Mouse (Mus musculus) intestine, embryonic 14.5 days (tissue): ENCODE results near the gene Cirbp. TPM values are rescaled to one million over a fixed set of nuclear protein-coding genes. Genes with fewer than 3 reads are reported as not detected.

ENCODE experiments used
- ATAC-seq: fragments of 200-750 bp; cut with Nextera tagmentation; replicated peaks from 2 replicates; pipeline ENCODE4 v1.8.0; 2017; ENCODE audit warnings: low read depth, moderate number of reproducible peaks, moderate TSS enrichment, moderate library complexity; ENCODE audit not compliant: low FRiP score, low TSS enrichment
- DNase-seq: peaks from one replicate; pipeline ENCODE4 v3.0.0-alpha.2; 2018; ENCODE audit warnings: low spot score
- H3K27ac ChIP-seq: fragments of 300-500 bp; sonication (generic); 2 replicates; pipeline ENCODE4 v1.5.1; 2014; ENCODE audit warnings: low read depth, mild to moderate bottlenecking, control low read depth
- H3K27me3 ChIP-seq: fragments of 300-500 bp; sonication (generic); replicated peaks from 2 replicates; pipeline ENCODE4 v1.6.1; 2014; ENCODE audit warnings: low read length, control low read depth; ENCODE audit not compliant: control insufficient read depth, insufficient read depth
- H3K36me3 ChIP-seq: fragments of 300-500 bp; sonication (generic); 2 replicates; pipeline ENCODE4 v1.6.1; 2014; ENCODE audit warnings: low read length, control low read depth; ENCODE audit not compliant: control insufficient read depth, insufficient read depth
- H3K4me1 ChIP-seq: fragments of 300-500 bp; sonication (generic); replicated peaks from 2 replicates; pipeline ENCODE4 v1.6.1; 2014; ENCODE audit warnings: low read length, control low read depth, mixed read lengths; ENCODE audit not compliant: control insufficient read depth, insufficient read depth
- H3K4me2 ChIP-seq: fragments of 300-500 bp; sonication (generic); 2 replicates; pipeline ENCODE4 v1.6.1; 2014; ENCODE audit warnings: low read length
- H3K4me3 ChIP-seq: fragments of 300-500 bp; sonication (generic); 2 replicates; pipeline ENCODE4 v1.5.1; 2014; ENCODE audit warnings: low read depth, low read length, control low read depth, mixed read lengths
- H3K9ac ChIP-seq: fragments of 300-500 bp; sonication (generic); 2 replicates; pipeline ENCODE4 v1.6.1; 2014; ENCODE audit warnings: mild to moderate bottlenecking, low read length
- H3K9me3 ChIP-seq: fragments of 300-500 bp; sonication (generic); 2 replicates; pipeline ENCODE4 v1.6.1; 2016; ENCODE audit warnings: low read length, control low read depth; ENCODE audit not compliant: control insufficient read depth
- WGBS: fragments of 180-500 bp; shearing (Covaris S2); extraction: QIAGEN DNeasy Blood & Tissue Kit; methylation state at CpG from one replicate; pipeline ENCODE4 v1.1.7; 2014; 5-methylcytosine and 5-hydroxymethylcytosine counted together
- polyA plus RNA-seq: library from polyadenylated mRNA; unstranded; fragments of >200 nt; fragmentation: Nextera tagmentation; extraction: Ambion mirVana; gene quantifications from 2 replicates; pipeline ENCODE4 v1.2.1, GENCODE M21; 2014

Gene Cirbp
- polyA plus RNA-seq, 1 experiment from 2014 or later: 81.6 TPM

DNA sequence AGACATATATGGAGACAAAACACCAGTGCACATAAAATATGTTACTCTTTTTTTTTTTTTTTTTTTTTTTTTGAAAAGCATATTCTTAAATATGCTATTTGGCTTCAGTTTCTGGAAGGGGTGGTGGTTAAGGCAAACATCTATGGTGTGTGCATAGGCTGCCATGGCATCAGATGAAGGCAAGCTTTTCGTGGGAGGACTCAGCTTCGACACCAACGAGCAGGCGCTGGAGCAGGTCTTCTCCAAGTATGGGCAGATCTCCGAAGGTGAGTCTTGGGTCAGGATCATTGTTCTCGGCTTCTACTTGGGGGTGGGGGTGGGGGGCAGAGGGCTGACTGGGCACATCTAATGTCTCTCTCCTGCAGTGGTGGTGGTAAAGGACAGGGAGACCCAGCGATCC is 3.9 kb downstream of the Cirbp start:
- no peak for ATAC-seq
- Histone ChIP-seq H3K4me1 (peaks cover 39% of the 10 kb centered on the region), H3K36me3 (peaks cover 27% of the 10 kb centered on the region), H3K27ac (no peak overlapping the region), H3K27me3 (no peaks in the 10 kb centered on the region), H3K4me2 (no peak overlapping the region), H3K4me3 (no peak overlapping the region), H3K9ac (no peak overlapping the region), H3K9me3 (no peaks in the 10 kb centered on the region)
- DNase-seq: no peak
- 88% methylated on average over 7 of the region's 7 CpGs for WGBS

DNA sequence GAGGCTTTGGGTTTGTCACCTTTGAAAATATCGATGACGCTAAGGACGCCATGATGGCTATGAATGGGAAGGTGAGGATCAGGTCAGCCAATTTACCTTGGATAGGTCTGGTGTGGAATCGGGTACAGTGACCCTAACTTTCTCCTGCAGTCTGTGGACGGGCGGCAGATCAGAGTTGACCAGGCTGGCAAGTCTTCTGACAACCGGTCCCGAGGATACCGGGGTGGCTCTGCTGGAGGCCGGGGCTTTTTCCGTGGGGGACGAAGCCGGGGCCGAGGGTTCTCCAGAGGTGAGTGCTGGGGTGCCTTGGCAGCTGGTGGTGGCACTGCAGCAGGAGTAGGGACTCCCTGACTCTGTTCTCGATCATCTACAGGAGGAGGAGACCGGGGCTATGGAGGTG is 4.3 kb downstream of the Cirbp start:
- no peak overlapping the region for H3K4me3 ChIP-seq
- no peak overlapping the region for H3K9ac ChIP-seq
- no peak overlapping the region for H3K27ac ChIP-seq
- ATAC-seq: no peak
- no peaks in the 10 kb centered on the region for H3K9me3 ChIP-seq
- H3K36me3 ChIP-seq: peaks cover 27% of the 10 kb centered on the region
- H3K4me2 ChIP-seq: no peak overlapping the region
- peaks cover 37% of the 10 kb centered on the region for H3K4me1 ChIP-seq
- H3K27me3 ChIP-seq: no peaks in the 10 kb centered on the region
- 94% methylated on average over 16 of the region's 16 CpGs for WGBS
- no peak for DNase-seq

DNA sequence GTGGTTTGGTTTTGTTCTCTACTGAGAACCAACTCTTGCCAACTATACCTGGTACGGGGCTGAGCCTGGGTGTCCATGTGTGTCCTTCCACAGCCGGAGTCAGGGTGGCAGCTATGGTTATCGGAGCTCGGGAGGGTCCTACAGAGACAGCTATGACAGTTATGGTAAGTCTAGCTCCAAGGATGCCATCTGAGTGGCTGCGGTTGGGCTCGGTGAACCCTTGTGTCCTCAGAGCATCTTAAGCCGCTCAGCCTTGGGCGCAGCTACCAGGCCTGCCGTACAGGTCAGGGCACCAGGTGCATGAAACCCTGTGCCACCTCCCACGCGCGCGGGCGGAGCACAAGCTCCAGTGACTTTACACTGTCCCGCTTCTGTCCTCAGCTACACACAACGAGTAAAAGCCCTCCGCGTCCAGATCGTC is 4.8 kb downstream of the Cirbp start:
- Histone ChIP-seq H3K27me3 (no peaks in the 10 kb centered on the region), H3K9ac (no peak overlapping the region), H3K4me2 (no peak overlapping the region), H3K4me1 (peaks cover 32% of the 10 kb centered on the region), H3K9me3 (no peaks in the 10 kb centered on the region), H3K27ac (no peak overlapping the region), H3K36me3 (peaks cover 27% of the 10 kb centered on the region), H3K4me3 (no peak overlapping the region)
- DNase-seq (no peak), ATAC-seq (no peak)
- WGBS: 92% methylated on average over 19 of the region's 19 CpGs

DNA sequence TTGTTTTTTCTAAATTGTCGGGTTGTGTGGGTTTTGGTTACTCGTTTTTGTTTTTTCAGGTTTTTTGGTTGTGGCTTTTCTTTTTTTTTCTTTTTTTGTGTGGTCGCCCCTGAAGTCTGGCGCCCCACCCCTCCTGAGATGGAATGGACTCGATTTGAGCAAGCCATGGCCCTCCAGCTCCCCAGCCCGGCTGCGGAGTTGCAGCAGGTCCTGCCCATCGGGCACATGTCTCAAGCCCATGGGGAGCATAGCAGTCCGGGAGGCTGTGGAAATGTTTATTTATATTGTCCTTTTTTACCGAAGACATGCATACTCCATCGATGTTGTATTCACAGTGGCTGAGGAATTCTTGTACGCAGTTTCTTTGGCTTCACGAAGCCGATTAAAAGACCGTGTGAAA is 5.5 kb downstream of the Cirbp start:
- Histone ChIP-seq H3K4me2 (no peak overlapping the region), H3K9ac (no peak overlapping the region), H3K27me3 (no peaks in the 10 kb centered on the region), H3K4me3 (no peak overlapping the region), H3K36me3 (peaks cover 27% of the 10 kb centered on the region), H3K9me3 (no peaks in the 10 kb centered on the region), H3K27ac (no peak overlapping the region), H3K4me1 (peaks cover 26% of the 10 kb centered on the region)
- DNase-seq (no peak), ATAC-seq (no peak)
- WGBS: 85% methylated on average over 15 of the region's 15 CpGs

DNA sequence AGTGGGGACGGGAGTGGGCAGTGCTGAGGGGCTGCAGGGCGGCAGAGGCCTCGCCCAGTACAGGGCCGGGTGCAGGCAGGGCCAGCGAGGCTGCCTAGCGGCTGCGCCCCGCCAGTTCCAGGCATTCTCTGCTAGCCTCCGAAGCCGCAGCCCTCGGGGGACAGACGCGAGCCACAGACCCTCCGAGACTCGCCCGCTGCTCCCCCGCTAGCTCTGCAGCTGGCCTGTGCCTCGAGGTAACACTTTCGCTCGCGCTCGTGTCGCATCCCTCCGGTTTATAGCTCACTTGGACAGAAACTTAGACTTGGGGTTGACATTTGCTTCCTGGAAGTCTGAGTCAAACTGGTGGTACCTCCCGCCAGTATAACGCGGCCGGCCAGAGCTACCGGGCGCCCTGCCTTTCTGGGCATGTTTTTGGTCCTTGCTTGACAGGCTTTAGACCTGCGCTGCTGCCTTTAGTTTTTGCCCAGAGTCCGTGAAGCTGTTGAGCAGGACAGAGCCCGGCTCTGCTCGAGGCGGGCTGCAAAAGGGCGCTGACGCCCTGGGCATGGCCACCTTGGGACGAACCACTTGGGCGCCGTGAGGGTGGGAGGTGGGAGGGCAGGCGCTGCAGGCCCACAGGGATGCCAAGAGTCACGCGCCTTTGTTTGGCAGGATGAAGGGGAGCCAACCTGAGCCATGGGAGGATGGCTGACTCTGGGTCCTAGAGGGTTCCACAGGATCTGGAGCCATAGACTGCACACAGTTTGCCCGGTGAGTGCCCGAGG is 6.2 kb downstream of the Cirbp start:
- 0 out of 2 replicates have a peak overlapping the region, but pooled peaks have one; percentile 13 for H3K9ac ChIP-seq
- H3K4me3 ChIP-seq: peak overlapping the region; percentile 57; the same call in 1 of the 2 replicates
- no peak for ATAC-seq

DNA sequence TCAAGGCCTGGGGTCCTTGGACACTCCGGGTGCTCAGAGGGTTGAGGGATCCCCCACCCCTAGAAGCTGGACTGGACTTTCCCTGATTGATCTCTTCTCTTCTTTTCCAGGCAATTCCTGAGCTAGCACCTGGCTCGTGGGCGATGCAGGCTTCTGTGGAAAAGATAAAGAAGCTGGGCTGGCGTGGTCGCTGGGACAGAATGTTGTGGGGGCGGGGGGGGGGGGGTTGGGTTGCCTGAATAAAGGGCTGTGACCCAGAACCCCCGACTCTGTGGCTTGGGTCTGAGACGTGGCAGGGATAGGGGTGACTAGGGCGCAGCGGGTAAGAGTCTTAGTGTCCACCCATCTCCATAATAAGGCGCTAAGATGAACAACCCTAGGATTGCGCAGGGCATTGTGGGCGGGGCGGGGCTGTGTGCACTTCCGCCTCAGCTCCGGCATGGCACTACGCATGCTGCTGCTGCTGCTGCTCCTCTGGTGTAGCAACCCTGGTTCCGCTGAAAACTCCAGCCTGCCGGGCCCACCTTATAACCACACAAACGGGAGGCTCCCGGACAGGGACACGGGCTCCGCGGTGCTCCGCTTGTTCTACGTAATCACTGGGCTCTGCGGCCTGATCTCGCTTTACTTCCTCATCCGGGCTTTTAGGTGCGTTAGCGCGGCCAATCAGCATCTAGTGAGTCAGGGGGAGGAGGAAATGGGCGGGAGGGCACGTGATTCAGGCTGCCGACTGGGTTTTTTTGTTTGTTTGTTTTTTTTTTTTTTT is 6.9 kb downstream of the Cirbp start, which contains the start of gene 1600002K03Rik:
Gene 1600002K03Rik, plus strand, starts transcription at position 418 of the 766 bp plus-strand sequence.
- H3K36me3 ChIP-seq: peaks cover 27% of the 10 kb centered on the region
- peak within 1 kb of the TSS; percentile 65 for H3K4me2 ChIP-seq
- H3K9ac ChIP-seq: peak within 1 kb of the TSS; percentile 57
- H3K27ac ChIP-seq: peak within 1 kb of the TSS; percentile 90
- peaks cover 19% of the 10 kb centered on the region for H3K4me1 ChIP-seq
- ATAC-seq (peak; percentile 57), DNase-seq (peak; percentile 97)
- H3K4me3 ChIP-seq: peak within 1 kb of the TSS; percentile 57
- WGBS: 7% methylated on average over 35 of the region's 35 CpGs
- H3K9me3 ChIP-seq: no peaks in the 10 kb centered on the region
- H3K27me3 ChIP-seq: no peaks in the 10 kb centered on the region

More for the DNA sequence above, 6.2 kb downstream of the Cirbp start:
- H3K4me1 ChIP-seq: peaks cover 21% of the 10 kb centered on the region
- H3K9me3 ChIP-seq: no peaks in the 10 kb centered on the region
- H3K27ac ChIP-seq: peak overlapping the region; percentile 90
- no peaks in the 10 kb centered on the region for H3K27me3 ChIP-seq
- peaks cover 27% of the 10 kb centered on the region for H3K36me3 ChIP-seq
- WGBS: 86% methylated on average over 45 of the region's 45 CpGs
- peak overlapping the region; percentile 65 for H3K4me2 ChIP-seq
- no peak for DNase-seq

DNA sequence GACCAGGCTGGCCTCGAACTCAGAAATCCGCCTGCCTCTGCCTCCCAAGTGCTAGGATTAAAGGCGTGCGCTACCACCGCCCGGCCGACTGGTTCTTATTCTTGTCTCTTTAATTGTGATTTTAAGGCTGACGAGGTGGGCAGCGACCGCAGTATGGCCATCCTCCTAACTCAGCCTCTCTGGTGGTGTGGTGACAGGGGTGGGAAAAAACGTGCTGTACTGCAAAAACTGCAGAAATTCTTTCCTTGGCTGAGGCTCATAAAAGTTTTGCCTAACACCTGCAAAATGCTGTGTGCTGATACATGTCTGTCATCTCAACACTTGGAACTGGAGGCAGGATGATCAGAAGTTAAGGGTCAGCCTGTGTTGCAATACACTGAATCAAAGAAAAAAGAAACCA is 7.6 kb downstream of the Cirbp start:
- Histone ChIP-seq H3K9me3 (no peaks in the 10 kb centered on the region), H3K4me1 (peaks cover 19% of the 10 kb centered on the region), H3K9ac (peak overlapping the region; percentile 57), H3K4me2 (peak overlapping the region; percentile 65), H3K27me3 (no peaks in the 10 kb centered on the region), H3K4me3 (peak overlapping the region; percentile 57), H3K27ac (peak overlapping the region; percentile 90), H3K36me3 (peaks cover 27% of the 10 kb centered on the region)
- 10% methylated on average over 11 of the region's 11 CpGs for WGBS
- no peak for ATAC-seq
- DNase-seq: no peak

DNA sequence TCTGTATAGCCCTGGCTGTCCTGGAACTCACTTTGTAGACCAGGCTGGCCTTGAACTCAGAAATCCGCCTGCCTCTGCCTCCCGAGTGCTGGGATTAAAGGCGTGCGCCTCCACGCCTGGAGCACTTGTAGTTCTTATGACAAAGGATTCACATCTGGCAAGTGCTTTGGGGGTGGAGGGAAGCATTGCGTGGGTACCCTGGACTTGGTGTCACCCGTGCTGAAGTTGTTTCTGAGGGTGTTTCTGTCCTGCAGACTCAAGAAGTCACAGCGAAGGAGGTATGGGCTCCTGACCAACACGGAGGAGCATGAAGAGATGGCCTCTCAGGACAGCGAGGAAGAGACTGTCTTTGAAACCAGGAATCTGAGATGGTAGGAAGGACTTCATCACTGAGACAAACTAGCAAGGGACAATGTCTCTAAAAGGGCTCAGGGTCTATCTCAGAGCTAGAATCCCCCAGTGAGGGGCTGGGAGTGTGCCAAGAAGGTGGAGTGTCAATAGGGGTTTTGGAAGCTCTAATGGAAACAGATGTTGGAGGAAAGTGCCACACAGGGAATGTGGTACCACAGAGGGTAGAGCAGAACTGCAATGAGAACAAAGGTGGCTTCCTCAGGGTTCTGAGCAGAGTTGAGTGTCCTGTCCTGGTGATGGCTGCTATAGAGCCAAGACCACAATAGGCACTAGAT is 8.3 kb downstream of the Cirbp start:
- DNase-seq (no peak), ATAC-seq (no peak)
- H3K9me3 ChIP-seq: no peaks in the 10 kb centered on the region
- no peak overlapping the region for H3K27ac ChIP-seq
- peaks cover 12% of the 10 kb centered on the region for H3K4me1 ChIP-seq
- H3K27me3 ChIP-seq: no peaks in the 10 kb centered on the region
- 78% methylated on average over 10 of the region's 10 CpGs for WGBS
- H3K9ac ChIP-seq: no peak overlapping the region
- H3K36me3 ChIP-seq: peaks cover 27% of the 10 kb centered on the region
- H3K4me2 ChIP-seq: no peak overlapping the region
- no peak overlapping the region for H3K4me3 ChIP-seq
